Mouse (Mus musculus): Measurements from ENCODE around the gene Rpl10-ps3. TPM values are rescaled to one million over a fixed set of nuclear protein-coding genes. Genes with fewer than 3 reads are reported as not detected.

The Rpl10-ps3 gene
- 60.1 and 89.1 TPM in 2 replicates for polyA plus RNA-seq (2012; rRNA removed)

GRCm38 (mm10) chr9:50344868-50345267, at the start of gene Rpl10-ps3:
TSS of gene Rpl10-ps3 (minus strand) at chr9:50344968.

Other genes starting within 250 kb of the Rpl10-ps3 start
- gene Plet1, start 149.6 kb upstream of the Rpl10-ps3 start, polyA plus RNA-seq (2012; rRNA removed) = 0.17 and 0.23 TPM in 2 replicates
- 23.3 and 25.3 TPM in 2 replicates for gene Pts, start 183.8 kb upstream of the Rpl10-ps3 start, polyA plus RNA-seq (2012; rRNA removed)
- gene Il18, start 209.9 kb upstream of the Rpl10-ps3 start, polyA plus RNA-seq (2012; rRNA removed) = 4.8 and 5.8 TPM in 2 replicates
- 0.21 and 0.35 TPM in 2 replicates for gene Bco2, start 210.2 kb upstream of the Rpl10-ps3 start, polyA plus RNA-seq (2012; rRNA removed)
- gene Tex12, start 216.4 kb upstream of the Rpl10-ps3 start, polyA plus RNA-seq (2012; rRNA removed) = not detected in 2 replicates

Data from liver, embryonic 14 days (tissue).